Mouse (Mus musculus): ENCODE results near the gene Bckdhb. TPM values are rescaled to one million over a fixed set of nuclear protein-coding genes. Genes with fewer than 3 reads are reported as not detected.
A peak's percentile ranks its signal among the peaks of the same experiment; 100 is the strongest.

Bckdhb gene
- total RNA-seq, 1 experiment = 30.7 TPM

DNA sequence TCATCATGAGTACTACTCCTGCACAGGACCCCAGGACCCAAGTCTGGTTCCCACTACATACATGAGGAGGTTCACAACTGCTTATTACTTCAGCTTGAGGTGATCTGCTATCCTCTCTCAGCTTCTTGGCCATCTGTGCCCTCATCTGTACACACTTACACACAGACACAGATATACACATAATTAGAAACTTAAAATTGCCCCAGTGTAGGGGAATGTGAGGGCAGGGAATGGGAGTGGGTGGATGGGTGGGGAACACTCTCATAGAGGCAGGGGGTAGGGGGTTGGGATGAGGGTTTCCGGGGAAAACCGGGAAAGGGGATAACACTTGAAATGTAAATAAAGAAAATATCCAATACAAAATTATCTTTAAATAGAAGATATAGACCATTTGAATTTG, 15.1 kb upstream of the Bckdhb start:
- Histone ChIP-seq H3K27ac (ENCODE audit: insufficient read depth, low read depth, low read length, poor library complexity, severe bottlenecking) (no peak overlapping the region), H3K36me3 (ENCODE audit: control insufficient read depth, insufficient read depth, low read length, poor library complexity, severe bottlenecking) (no peaks in the 10 kb centered on the region), H3K9ac (ENCODE audit: insufficient read depth, low read depth, low read length, poor library complexity, severe bottlenecking) (no peak overlapping the region), H3K9me3 (ENCODE audit: control insufficient read depth, insufficient read depth, low read depth, low read length) (no peaks in the 10 kb centered on the region), H3K4me1 (ENCODE audit: control insufficient read depth in 2 of 2, insufficient read depth in 2 of 2, low read length in 2 of 2, poor library complexity in 1 of 2) (no peaks in the 10 kb centered on the region), H3K4me3 (ENCODE audit: insufficient read depth in 1 of 2, low read depth in 1 of 2, low read length in 2 of 2, poor library complexity in 1 of 2, severe bottlenecking in 1 of 2) (no peak overlapping the region)
- no peak for DNase-seq (ENCODE audit: low read depth, low spot score)
- TF ChIP-seq MAFK (IDR thresholded peaks at IDR 0.05; ENCODE audit: insufficient read depth, low read depth, low read length) (no peak), HCFC1 (IDR thresholded peaks at IDR 0.05; ENCODE audit: borderline replicate concordance, insufficient read depth, low read length) (no peak), ZNF384 (IDR thresholded peaks at IDR 0.05; ENCODE audit: low read depth, low read length) (no peak), CHD2 (IDR thresholded peaks at IDR 0.05; ENCODE audit: low read depth, low read length) (no peak), ZC3H11A (IDR thresholded peaks at IDR 0.05; ENCODE audit: borderline replicate concordance, low read depth, low read length) (no peak)
- in situ Hi-C loops (cut with MboI; ENCODE audit: low sequenced_read_pairs in 2 of 2, unreplicated experiment in 2 of 2) = no loop called here

DNA sequence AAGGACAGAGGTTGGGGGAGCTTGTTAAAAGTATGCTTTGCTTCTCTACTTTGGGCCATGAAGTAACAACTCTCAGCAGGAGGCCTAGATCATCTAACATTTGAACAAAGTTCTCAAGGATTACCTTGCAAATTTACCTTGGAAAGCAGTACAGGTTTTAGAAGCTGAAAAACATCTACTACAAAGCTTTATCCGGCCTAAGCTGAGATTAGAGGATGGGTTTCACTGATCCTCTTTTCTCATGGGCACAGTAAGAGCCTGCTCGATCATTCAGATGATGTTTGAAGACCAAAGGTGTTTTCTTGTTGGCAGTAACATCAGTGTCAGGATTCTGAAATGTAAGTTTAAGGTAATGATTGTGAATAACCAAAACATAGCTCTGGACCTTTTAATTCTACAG, 14.0 kb upstream of the Bckdhb start:
- Histone ChIP-seq H3K4me1 (ENCODE audit: control insufficient read depth in 2 of 2, insufficient read depth in 2 of 2, low read length in 2 of 2, poor library complexity in 1 of 2) (no peaks in the 10 kb centered on the region), H3K36me3 (ENCODE audit: control insufficient read depth, insufficient read depth, low read length, poor library complexity, severe bottlenecking) (no peaks in the 10 kb centered on the region), H3K9me3 (ENCODE audit: control insufficient read depth, insufficient read depth, low read depth, low read length) (no peaks in the 10 kb centered on the region), H3K9ac (ENCODE audit: insufficient read depth, low read depth, low read length, poor library complexity, severe bottlenecking) (no peak overlapping the region), H3K4me3 (ENCODE audit: insufficient read depth in 1 of 2, low read depth in 1 of 2, low read length in 2 of 2, poor library complexity in 1 of 2, severe bottlenecking in 1 of 2) (no peak overlapping the region), H3K27ac (ENCODE audit: insufficient read depth, low read depth, low read length, poor library complexity, severe bottlenecking) (no peak overlapping the region)
- TF ChIP-seq CHD2 (IDR thresholded peaks at IDR 0.05; ENCODE audit: low read depth, low read length) (no peak), ZC3H11A (IDR thresholded peaks at IDR 0.05; ENCODE audit: borderline replicate concordance, low read depth, low read length) (no peak), MAFK (IDR thresholded peaks at IDR 0.05; ENCODE audit: insufficient read depth, low read depth, low read length) (no peak), ZNF384 (IDR thresholded peaks at IDR 0.05; ENCODE audit: low read depth, low read length) (no peak), HCFC1 (IDR thresholded peaks at IDR 0.05; ENCODE audit: borderline replicate concordance, insufficient read depth, low read length) (no peak)
- no peak for DNase-seq (ENCODE audit: low read depth, low spot score)
- in situ Hi-C loops (cut with MboI; ENCODE audit: low sequenced_read_pairs in 2 of 2, unreplicated experiment in 2 of 2) = no loop called here

DNA sequence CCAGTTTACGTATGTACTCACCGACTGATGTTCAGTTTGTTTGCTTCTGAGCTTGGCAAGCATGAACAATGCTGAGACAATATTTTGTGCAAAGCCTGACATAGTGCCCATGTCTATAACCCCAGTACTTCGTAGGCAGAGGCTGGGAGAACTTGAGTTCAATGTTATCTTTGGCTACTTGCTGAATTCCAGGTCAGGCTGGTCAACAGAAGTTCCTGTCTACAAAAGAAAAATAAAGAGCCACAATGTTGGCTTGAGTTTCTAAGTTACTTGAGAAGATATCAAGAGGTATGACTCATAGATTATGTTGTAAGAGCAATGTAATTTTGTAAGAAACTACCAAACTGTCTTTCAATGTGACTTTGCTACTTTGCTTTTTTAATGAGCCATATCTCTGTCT, 2.9 kb upstream of the Bckdhb start:
- H3K4me1 ChIP-seq (ENCODE audit: control insufficient read depth in 2 of 2, insufficient read depth in 2 of 2, low read length in 2 of 2, poor library complexity in 1 of 2) = peaks cover 0 to 6% of the 10 kb centered on the region in 2 experiments; a peak in 1 of 4 replicates
- no peaks in the 10 kb centered on the region for H3K36me3 ChIP-seq (ENCODE audit: control insufficient read depth, insufficient read depth, low read length, poor library complexity, severe bottlenecking)
- no peaks in the 10 kb centered on the region for H3K9me3 ChIP-seq (ENCODE audit: control insufficient read depth, insufficient read depth, low read depth, low read length)
- H3K27ac ChIP-seq (ENCODE audit: insufficient read depth, low read depth, low read length, poor library complexity, severe bottlenecking) = no peak overlapping the region
- H3K9ac ChIP-seq (ENCODE audit: insufficient read depth, low read depth, low read length, poor library complexity, severe bottlenecking) = no peak overlapping the region
- in situ Hi-C loops (cut with MboI; ENCODE audit: low sequenced_read_pairs in 2 of 2, unreplicated experiment in 2 of 2) = no loop called here
- TF ChIP-seq HCFC1 (IDR thresholded peaks at IDR 0.05; ENCODE audit: borderline replicate concordance, insufficient read depth, low read length) (no peak), ZNF384 (IDR thresholded peaks at IDR 0.05; ENCODE audit: low read depth, low read length) (no peak), CHD2 (IDR thresholded peaks at IDR 0.05; ENCODE audit: low read depth, low read length) (no peak), ZC3H11A (IDR thresholded peaks at IDR 0.05; ENCODE audit: borderline replicate concordance, low read depth, low read length) (no peak), MAFK (IDR thresholded peaks at IDR 0.05; ENCODE audit: insufficient read depth, low read depth, low read length) (no peak)
- H3K4me3 ChIP-seq (ENCODE audit: insufficient read depth in 1 of 2, low read depth in 1 of 2, low read length in 2 of 2, poor library complexity in 1 of 2, severe bottlenecking in 1 of 2) = no peak overlapping the region
- DNase-seq (ENCODE audit: low read depth, low spot score) = no peak

DNA sequence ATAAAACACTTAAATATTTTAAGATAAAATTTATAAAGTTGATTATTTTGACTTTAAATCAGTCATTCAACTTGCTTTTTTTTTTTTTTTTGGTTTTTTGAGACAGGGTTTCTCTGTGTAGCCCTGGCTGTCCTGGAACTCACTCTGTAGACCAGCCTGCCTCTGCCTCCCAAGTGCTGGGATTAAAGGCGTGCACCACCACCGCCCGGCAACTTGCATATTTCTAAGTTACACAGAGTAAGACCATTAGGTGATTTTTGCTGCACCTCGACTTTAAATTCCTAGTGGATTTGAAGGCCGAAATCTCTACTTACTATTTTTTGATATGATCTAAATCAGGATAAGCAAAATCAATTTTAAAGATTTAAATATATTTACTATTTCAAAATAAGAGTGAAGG, 589 bp upstream of the Bckdhb start:
- Histone ChIP-seq H3K4me1 (ENCODE audit: control insufficient read depth in 2 of 2, insufficient read depth in 2 of 2, low read length in 2 of 2, poor library complexity in 1 of 2) (peaks cover 0 to 3% of the 10 kb centered on the region in 2 experiments; a peak in 1 of 4 replicates), H3K9ac (ENCODE audit: insufficient read depth, low read depth, low read length, poor library complexity, severe bottlenecking) (no peak overlapping the region), H3K9me3 (ENCODE audit: control insufficient read depth, insufficient read depth, low read depth, low read length) (no peaks in the 10 kb centered on the region), H3K4me3 (ENCODE audit: insufficient read depth in 1 of 2, low read depth in 1 of 2, low read length in 2 of 2, poor library complexity in 1 of 2, severe bottlenecking in 1 of 2) (peak overlapping the region in 1 of 2 experiments; percentile 97; a peak in 3 of 4 replicates), H3K36me3 (ENCODE audit: control insufficient read depth, insufficient read depth, low read length, poor library complexity, severe bottlenecking) (no peaks in the 10 kb centered on the region), H3K27ac (ENCODE audit: insufficient read depth, low read depth, low read length, poor library complexity, severe bottlenecking) (no peak overlapping the region)
- no peak for DNase-seq (ENCODE audit: low read depth, low spot score)
- in situ Hi-C loops (cut with MboI; ENCODE audit: low sequenced_read_pairs in 2 of 2, unreplicated experiment in 2 of 2) = no loop called here
- TF ChIP-seq MAFK (IDR thresholded peaks at IDR 0.05; ENCODE audit: insufficient read depth, low read depth, low read length) (no peak), ZC3H11A (IDR thresholded peaks at IDR 0.05; ENCODE audit: borderline replicate concordance, low read depth, low read length) (no peak), HCFC1 (IDR thresholded peaks at IDR 0.05; ENCODE audit: borderline replicate concordance, insufficient read depth, low read length) (no peak), CHD2 (IDR thresholded peaks at IDR 0.05; ENCODE audit: low read depth, low read length) (no peak), ZNF384 (IDR thresholded peaks at IDR 0.05; ENCODE audit: low read depth, low read length) (no peak)

DNA sequence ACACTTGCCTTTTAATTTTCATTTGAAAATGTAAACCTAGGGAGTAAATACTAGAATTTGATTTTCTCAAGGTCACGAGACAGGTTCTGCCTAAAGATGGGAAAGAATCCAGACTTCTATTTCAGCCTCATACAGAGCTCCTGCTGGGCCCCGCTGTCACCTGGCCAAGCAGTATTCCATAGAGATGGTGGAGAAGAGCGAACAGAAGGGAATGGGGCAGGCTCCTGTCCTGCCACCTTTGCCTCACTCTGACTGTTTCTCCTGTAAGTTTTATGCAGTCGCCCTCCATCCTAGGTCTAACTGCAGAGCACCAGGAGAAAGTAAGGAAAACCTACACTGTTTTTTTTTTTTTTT, 720 bp downstream of the Bckdhb start:
- Histone ChIP-seq H3K9ac (ENCODE audit: insufficient read depth, low read depth, low read length, poor library complexity, severe bottlenecking) (peak overlapping the region; percentile 43; the same call in 1 of the 2 replicates), H3K27ac (ENCODE audit: insufficient read depth, low read depth, low read length, poor library complexity, severe bottlenecking) (no peak overlapping the region), H3K4me3 (ENCODE audit: insufficient read depth in 1 of 2, low read depth in 1 of 2, low read length in 2 of 2, poor library complexity in 1 of 2, severe bottlenecking in 1 of 2) (peak overlapping the region; percentile 97 to 99), H3K9me3 (ENCODE audit: control insufficient read depth, insufficient read depth, low read depth, low read length) (no peaks in the 10 kb centered on the region), H3K36me3 (ENCODE audit: control insufficient read depth, insufficient read depth, low read length, poor library complexity, severe bottlenecking) (no peaks in the 10 kb centered on the region), H3K4me1 (ENCODE audit: control insufficient read depth in 2 of 2, insufficient read depth in 2 of 2, low read length in 2 of 2, poor library complexity in 1 of 2) (peaks cover 0 to 3% of the 10 kb centered on the region in 2 experiments; a peak in 1 of 4 replicates)
- TF ChIP-seq HCFC1 (IDR thresholded peaks at IDR 0.05; ENCODE audit: borderline replicate concordance, insufficient read depth, low read length) (no peak), ZC3H11A (IDR thresholded peaks at IDR 0.05; ENCODE audit: borderline replicate concordance, low read depth, low read length) (no peak), MAFK (IDR thresholded peaks at IDR 0.05; ENCODE audit: insufficient read depth, low read depth, low read length) (no peak), ZNF384 (IDR thresholded peaks at IDR 0.05; ENCODE audit: low read depth, low read length) (no peak), CHD2 (IDR thresholded peaks at IDR 0.05; ENCODE audit: low read depth, low read length) (no peak)
- in situ Hi-C loops (cut with MboI; ENCODE audit: low sequenced_read_pairs in 2 of 2, unreplicated experiment in 2 of 2) = no loop called here
- DNase-seq (ENCODE audit: low read depth, low spot score) = no peak

All from ES-E14 (cell line).